Mouse (Mus musculus) retina, postnatal 7 days (tissue): ENCODE data around the gene Zdhhc19.

ENCODE experiments used
- DNase-seq: peaks from one replicate; pipeline ENCODE4 v3.0.0-alpha.2; 2012; ENCODE audit warnings: low read depth, low spot score

Gene Zdhhc19

GRCm38 (mm10) chr16:32495965-32496364 lies at the start of gene Zdhhc19:
Gene Zdhhc19 (plus strand): TSS chr16:32496265.
- no peak for DNase-seq

- DNase-seq, result no peak
Measured at GRCm38 (mm10) chr16:32446563-32447138, 49.4 kb upstream of the Zdhhc19 start.

- no peak for DNase-seq
Measured at GRCm38 (mm10) chr16:32449665-32450064, 46.4 kb upstream of the Zdhhc19 start.

GRCm38 (mm10) chr16:32450133-32450532 lies 45.9 kb upstream of the Zdhhc19 start:
- no peak for DNase-seq

- DNase-seq, result no peak
Measured at GRCm38 (mm10) chr16:32453102-32453501, 43.0 kb upstream of the Zdhhc19 start.

- no peak for DNase-seq
Measured at GRCm38 (mm10) chr16:32454646-32455045, 41.4 kb upstream of the Zdhhc19 start.

GRCm38 (mm10) chr16:32456086-32456485 lies 40.0 kb upstream of the Zdhhc19 start:
- DNase-seq, result no peak

- DNase-seq, result no peak
Measured at GRCm38 (mm10) chr16:32456761-32457160, 39.3 kb upstream of the Zdhhc19 start.

- peak; percentile 57 for DNase-seq
Measured at GRCm38 (mm10) chr16:32457589-32458386, 38.3 kb upstream of the Zdhhc19 start.

- DNase-seq, result no peak
Measured at GRCm38 (mm10) chr16:32460518-32460917, 35.5 kb upstream of the Zdhhc19 start.

- no peak for DNase-seq
Measured at GRCm38 (mm10) chr16:32461713-32462112, 34.4 kb upstream of the Zdhhc19 start.

- no peak for DNase-seq
Measured at GRCm38 (mm10) chr16:32462950-32463349, 33.1 kb upstream of the Zdhhc19 start.

- DNase-seq, result no peak
Measured at GRCm38 (mm10) chr16:32463426-32463825, 32.6 kb upstream of the Zdhhc19 start.

GRCm38 (mm10) chr16:32464908-32465307 lies 31.2 kb upstream of the Zdhhc19 start:
- DNase-seq, result no peak

GRCm38 (mm10) chr16:32468488-32468887 lies 27.6 kb upstream of the Zdhhc19 start:
- no peak for DNase-seq

GRCm38 (mm10) chr16:32469404-32470105 lies 26.5 kb upstream of the Zdhhc19 start:
- DNase-seq, result no peak

GRCm38 (mm10) chr16:32472276-32473015 lies 23.6 kb upstream of the Zdhhc19 start:
- no peak for DNase-seq

- no peak for DNase-seq
Measured at GRCm38 (mm10) chr16:32477315-32477714, 18.8 kb upstream of the Zdhhc19 start.

- no peak for DNase-seq
Measured at GRCm38 (mm10) chr16:32479415-32479814, 16.6 kb upstream of the Zdhhc19 start.

GRCm38 (mm10) chr16:32484431-32484871 lies 11.6 kb upstream of the Zdhhc19 start:
- DNase-seq, result no peak

- DNase-seq, result no peak
Measured at GRCm38 (mm10) chr16:32485209-32485608, 10.9 kb upstream of the Zdhhc19 start.

- DNase-seq, result no peak
Measured at GRCm38 (mm10) chr16:32486046-32486445, 10.0 kb upstream of the Zdhhc19 start.
